Mouse (Mus musculus): ENCODE data around the gene Pheta2.

DNA sequence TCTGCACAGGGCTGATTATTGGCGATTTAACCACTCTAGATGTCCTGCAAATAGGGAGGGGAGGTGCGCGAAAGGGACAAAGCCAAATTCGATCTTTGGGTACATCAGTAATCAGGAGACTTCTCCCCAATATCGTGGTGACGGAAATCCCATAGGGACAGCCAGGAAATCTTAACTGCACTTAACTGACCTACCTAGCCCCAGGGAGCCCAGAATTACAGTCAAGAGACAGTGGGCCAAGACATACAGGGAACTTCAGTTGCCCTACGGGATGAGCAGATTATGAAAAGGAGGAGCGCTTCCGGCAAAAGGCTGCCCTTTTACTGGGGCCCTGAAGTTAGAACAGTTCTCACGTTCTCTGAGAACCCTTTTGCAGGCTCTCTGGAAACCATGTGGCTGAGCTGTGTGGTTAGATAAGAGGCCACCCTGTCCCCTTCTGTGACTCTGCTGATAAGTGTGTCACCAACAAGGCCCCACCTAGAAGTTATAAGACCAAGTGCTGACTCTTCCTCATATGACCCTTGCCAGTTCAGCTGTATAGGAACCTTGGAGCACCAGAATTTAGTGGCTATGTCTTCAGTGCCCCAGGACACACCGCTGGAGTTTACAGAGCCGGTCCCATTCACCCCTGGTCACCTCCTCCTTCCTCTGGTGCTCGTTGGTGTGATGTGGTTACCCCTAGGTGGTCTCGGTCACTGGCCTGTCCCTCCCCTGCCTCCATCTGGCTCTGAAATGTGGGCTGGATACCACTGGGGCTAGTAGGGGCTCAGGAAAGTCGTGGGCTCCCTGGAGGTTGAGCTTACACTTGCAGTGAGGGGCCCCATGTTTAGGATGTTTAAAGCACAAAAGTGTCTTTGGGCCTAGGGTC lies 3.2 kb downstream of the Pheta2 start:
- TF ChIP-seq EP300 (IDR thresholded peaks at IDR 0.05; ENCODE audit: low read depth): peak; percentile 97
- no peak for TF ChIP-seq CTCF (IDR thresholded peaks at IDR 0.05; ENCODE audit: low read depth)
